Mouse (Mus musculus): ENCODE data around the gene Rps6ka5.

Gene Rps6ka5

GRCm38 (mm10) chr12:100725458-100725786 lies 1.4 kb downstream of the Rps6ka5 start:
- in situ Hi-C loops (cut with MboI, MseI) = no loop called here

GRCm38 (mm10) chr12:100724606-100725457 lies 2.0 kb downstream of the Rps6ka5 start:
- in situ Hi-C loops (cut with MboI, MseI) = no loop called here

GRCm38 (mm10) chr12:100724182-100724581 lies 2.6 kb downstream of the Rps6ka5 start:
- in situ Hi-C loops (cut with MboI, MseI) = no loop called here

- in situ Hi-C loops (cut with MboI, MseI) = no loop called here
Measured at GRCm38 (mm10) chr12:100720801-100721200, 6.0 kb downstream of the Rps6ka5 start.

GRCm38 (mm10) chr12:100717446-100717845 lies 9.3 kb downstream of the Rps6ka5 start:
- in situ Hi-C loops (cut with MboI, MseI) = no loop called here

GRCm38 (mm10) chr12:100716969-100717368 lies 9.8 kb downstream of the Rps6ka5 start:
- in situ Hi-C loops (cut with MboI, MseI) = no loop called here

- in situ Hi-C loops (cut with MboI, MseI) = no loop called here
Measured at GRCm38 (mm10) chr12:100711819-100712218, 15.0 kb downstream of the Rps6ka5 start.

- in situ Hi-C loops (cut with MboI, MseI) = no loop called here
Measured at GRCm38 (mm10) chr12:100711116-100711691, 15.6 kb downstream of the Rps6ka5 start.

- in situ Hi-C loops (cut with MboI, MseI) = no loop called here
Measured at GRCm38 (mm10) chr12:100710432-100710831, 16.4 kb downstream of the Rps6ka5 start.

GRCm38 (mm10) chr12:100707312-100707711 lies 19.5 kb downstream of the Rps6ka5 start:
- in situ Hi-C loops (cut with MboI, MseI) = no loop called here

GRCm38 (mm10) chr12:100705057-100705722 lies 21.6 kb downstream of the Rps6ka5 start:
- in situ Hi-C loops (cut with MboI, MseI) = no loop called here

- in situ Hi-C loops (cut with MboI, MseI) = no loop called here
Measured at GRCm38 (mm10) chr12:100698019-100698418, 28.8 kb downstream of the Rps6ka5 start.

GRCm38 (mm10) chr12:100696621-100697020 lies 30.2 kb downstream of the Rps6ka5 start:
- in situ Hi-C loops (cut with MboI, MseI) = no loop called here

GRCm38 (mm10) chr12:100695252-100695651 lies 31.5 kb downstream of the Rps6ka5 start:
- in situ Hi-C loops (cut with MboI, MseI) = no loop called here

GRCm38 (mm10) chr12:100692208-100692607 lies 34.6 kb downstream of the Rps6ka5 start:
- in situ Hi-C loops (cut with MboI, MseI) = loop anchor here (5.0 kb wide), 1 partner anchor 105 kb away; no protein-coding TSS in a partner anchor

- in situ Hi-C loops (cut with MboI, MseI) = loop anchor here (5.0 kb wide), 1 partner anchor 107 kb away; no protein-coding TSS in a partner anchor
Measured at GRCm38 (mm10) chr12:100690444-100690843, 36.3 kb downstream of the Rps6ka5 start.

- in situ Hi-C loops (cut with MboI, MseI) = no loop called here
Measured at GRCm38 (mm10) chr12:100688177-100688576, 38.6 kb downstream of the Rps6ka5 start.

GRCm38 (mm10) chr12:100687001-100687400 lies 39.8 kb downstream of the Rps6ka5 start:
- in situ Hi-C loops (cut with MboI, MseI) = no loop called here

- in situ Hi-C loops (cut with MboI, MseI) = no loop called here
Measured at GRCm38 (mm10) chr12:100681752-100682151, 45.0 kb downstream of the Rps6ka5 start.

- in situ Hi-C loops (cut with MboI, MseI) = no loop called here
Measured at GRCm38 (mm10) chr12:100681241-100681640, 45.5 kb downstream of the Rps6ka5 start.

- in situ Hi-C loops (cut with MboI, MseI) = no loop called here
Measured at GRCm38 (mm10) chr12:100680676-100681075, 46.1 kb downstream of the Rps6ka5 start.

- in situ Hi-C loops (cut with MboI, MseI) = no loop called here
Measured at GRCm38 (mm10) chr12:100670647-100671199, 56.1 kb downstream of the Rps6ka5 start.

Data from regulatory T cell (primary cell).